Mouse (Mus musculus): ENCODE results near the gene Sspn. TPM values are rescaled to one million over a fixed set of nuclear protein-coding genes. Genes with fewer than 3 reads are reported as not detected.

Sspn gene
- total and polyA plus RNA-seq, 3 experiments = 0.11 TPM; not detected in 2

GRCm38 (mm10) chr6:145952594-145952993 is 21.2 kb downstream of the Sspn start:
- Histone ChIP-seq H3K9me3 (replicated peaks) (peaks cover 59% of the 10 kb centered on the region), H3K27me3 (ENCODE audit: insufficient read depth, low read length) (no peaks in the 10 kb centered on the region), H3K4me3 (ENCODE audit: low read depth, low read length) (no peak overlapping the region), H3K4me1 (ENCODE audit: insufficient read depth, low read depth, low read length) (no peaks in the 10 kb centered on the region), H3K36me3 (replicated peaks) (no peaks in the 10 kb centered on the region)
- TF ChIP-seq POLR2AphosphoS5 (IDR thresholded peaks at IDR 0.05; ENCODE audit: insufficient replicate concordance, low read depth, low read length) (no peak), GATA2 (IDR thresholded peaks at IDR 0.05; ENCODE audit: borderline replicate concordance, low read depth, low read length) (no peak), GATA1 (IDR thresholded peaks at IDR 0.05; ENCODE audit: borderline replicate concordance, low read length) (no peak), TAL1 (conservative IDR thresholded peaks at IDR 0.05; ENCODE audit: low read depth, low read length) (no peak), CTCF (IDR thresholded peaks at IDR 0.05; ENCODE audit: low read depth, low read length) (no peak)
- DNase-seq (ENCODE audit: low spot score) (no peak), ATAC-seq (ENCODE audit: extremely low read depth, insufficient number of reproducible peaks, low FRiP score, poor library complexity, severe bottlenecking) (no peak)

- no peaks in the 10 kb centered on the region for H3K4me1 ChIP-seq (ENCODE audit: insufficient read depth, low read depth, low read length)
- peaks cover 61% of the 10 kb centered on the region for H3K9me3 ChIP-seq (replicated peaks)
- no peaks in the 10 kb centered on the region for H3K36me3 ChIP-seq (replicated peaks)
- TF ChIP-seq GATA2 (IDR thresholded peaks at IDR 0.05; ENCODE audit: borderline replicate concordance, low read depth, low read length) (no peak), CTCF (IDR thresholded peaks at IDR 0.05; ENCODE audit: low read depth, low read length) (no peak), TAL1 (conservative IDR thresholded peaks at IDR 0.05; ENCODE audit: low read depth, low read length) (no peak), GATA1 (IDR thresholded peaks at IDR 0.05; ENCODE audit: borderline replicate concordance, low read length) (no peak), POLR2AphosphoS5 (IDR thresholded peaks at IDR 0.05; ENCODE audit: insufficient replicate concordance, low read depth, low read length) (no peak)
- no peak for DNase-seq (ENCODE audit: low spot score)
- no peak overlapping the region for H3K4me3 ChIP-seq (ENCODE audit: low read depth, low read length)
- H3K27me3 ChIP-seq (ENCODE audit: insufficient read depth, low read length) = no peaks in the 10 kb centered on the region
- no peak for ATAC-seq (ENCODE audit: extremely low read depth, insufficient number of reproducible peaks, low FRiP score, poor library complexity, severe bottlenecking)
These were observed 21.9 kb downstream of the Sspn start for GRCm38 (mm10) chr6:145953121-145953896.

- H3K36me3 ChIP-seq (replicated peaks) = no peaks in the 10 kb centered on the region
- no peaks in the 10 kb centered on the region for H3K4me1 ChIP-seq (ENCODE audit: insufficient read depth, low read depth, low read length)
- TF ChIP-seq GATA2 (IDR thresholded peaks at IDR 0.05; ENCODE audit: borderline replicate concordance, low read depth, low read length) = no peak
- TF ChIP-seq GATA1 (IDR thresholded peaks at IDR 0.05; ENCODE audit: borderline replicate concordance, low read length) = no peak
- TF ChIP-seq POLR2AphosphoS5 (IDR thresholded peaks at IDR 0.05; ENCODE audit: insufficient replicate concordance, low read depth, low read length) = no peak
- TF ChIP-seq TAL1 (conservative IDR thresholded peaks at IDR 0.05; ENCODE audit: low read depth, low read length) = no peak
- no peak for TF ChIP-seq CTCF (IDR thresholded peaks at IDR 0.05; ENCODE audit: low read depth, low read length)
- no peak overlapping the region for H3K4me3 ChIP-seq (ENCODE audit: low read depth, low read length)
- ATAC-seq (ENCODE audit: extremely low read depth, insufficient number of reproducible peaks, low FRiP score, poor library complexity, severe bottlenecking) = no peak
- DNase-seq (ENCODE audit: low spot score) = no peak
- H3K9me3 ChIP-seq (replicated peaks) = peaks cover 61% of the 10 kb centered on the region
- H3K27me3 ChIP-seq (ENCODE audit: insufficient read depth, low read length) = no peaks in the 10 kb centered on the region
These were observed 26.1 kb downstream of the Sspn start for GRCm38 (mm10) chr6:145957427-145957965.

- H3K27me3 ChIP-seq (ENCODE audit: insufficient read depth, low read length) = no peaks in the 10 kb centered on the region
- ATAC-seq (ENCODE audit: extremely low read depth, insufficient number of reproducible peaks, low FRiP score, poor library complexity, severe bottlenecking) (no peak), DNase-seq (ENCODE audit: low spot score) (no peak)
- H3K9me3 ChIP-seq (replicated peaks) = peaks cover 60% of the 10 kb centered on the region
- TF ChIP-seq GATA2 (IDR thresholded peaks at IDR 0.05; ENCODE audit: borderline replicate concordance, low read depth, low read length) = no peak
- TF ChIP-seq GATA1 (IDR thresholded peaks at IDR 0.05; ENCODE audit: borderline replicate concordance, low read length) = no peak
- H3K36me3 ChIP-seq (replicated peaks) = no peaks in the 10 kb centered on the region
- no peaks in the 10 kb centered on the region for H3K4me1 ChIP-seq (ENCODE audit: insufficient read depth, low read depth, low read length)
- H3K4me3 ChIP-seq (ENCODE audit: low read depth, low read length) = no peak overlapping the region
These were observed 26.6 kb downstream of the Sspn start for GRCm38 (mm10) chr6:145958070-145958469.

GRCm38 (mm10) chr6:145961047-145961446 is 29.6 kb downstream of the Sspn start:
- DNase-seq (ENCODE audit: low spot score) (no peak), ATAC-seq (ENCODE audit: extremely low read depth, insufficient number of reproducible peaks, low FRiP score, poor library complexity, severe bottlenecking) (no peak)
- peaks cover 61% of the 10 kb centered on the region for H3K9me3 ChIP-seq (replicated peaks)
- no peaks in the 10 kb centered on the region for H3K36me3 ChIP-seq (replicated peaks)
- TF ChIP-seq GATA1 (IDR thresholded peaks at IDR 0.05; ENCODE audit: borderline replicate concordance, low read length) = no peak
- no peak for TF ChIP-seq GATA2 (IDR thresholded peaks at IDR 0.05; ENCODE audit: borderline replicate concordance, low read depth, low read length)
- no peak for TF ChIP-seq POLR2AphosphoS5 (IDR thresholded peaks at IDR 0.05; ENCODE audit: insufficient replicate concordance, low read depth, low read length)
- H3K4me3 ChIP-seq (ENCODE audit: low read depth, low read length) = no peak overlapping the region
- no peaks in the 10 kb centered on the region for H3K4me1 ChIP-seq (ENCODE audit: insufficient read depth, low read depth, low read length)
- H3K27me3 ChIP-seq (ENCODE audit: insufficient read depth, low read length) = no peaks in the 10 kb centered on the region

GRCm38 (mm10) chr6:145963966-145964365 is 32.5 kb downstream of the Sspn start:
- Histone ChIP-seq H3K4me3 (ENCODE audit: low read depth, low read length) (no peak overlapping the region), H3K36me3 (replicated peaks) (no peaks in the 10 kb centered on the region), H3K27me3 (ENCODE audit: insufficient read depth, low read length) (no peaks in the 10 kb centered on the region), H3K9me3 (replicated peaks) (peaks cover 64% of the 10 kb centered on the region), H3K4me1 (ENCODE audit: insufficient read depth, low read depth, low read length) (no peaks in the 10 kb centered on the region)
- TF ChIP-seq GATA2 (IDR thresholded peaks at IDR 0.05; ENCODE audit: borderline replicate concordance, low read depth, low read length) (no peak), TAL1 (conservative IDR thresholded peaks at IDR 0.05; ENCODE audit: low read depth, low read length) (no peak), GATA1 (IDR thresholded peaks at IDR 0.05; ENCODE audit: borderline replicate concordance, low read length) (no peak), POLR2AphosphoS5 (IDR thresholded peaks at IDR 0.05; ENCODE audit: insufficient replicate concordance, low read depth, low read length) (no peak), CTCF (IDR thresholded peaks at IDR 0.05; ENCODE audit: low read depth, low read length) (no peak)
- no peak for DNase-seq (ENCODE audit: low spot score)
- no peak for ATAC-seq (ENCODE audit: extremely low read depth, insufficient number of reproducible peaks, low FRiP score, poor library complexity, severe bottlenecking)
